Comparison of ENCODE assay signal across 8 mouse cellular contexts in genomic region chr13:99842626-99843025, GRCm38 (mm10). TPM values are rescaled to one million over a fixed set of nuclear protein-coding genes. Genes with fewer than 3 reads are reported as not detected.
DNase-seq lines count a peak whose midpoint lies in the region; ATAC-seq lines count a peak whose summit lies in the region.
"Had no signal": no experiment of that assay in that cellular context is flagged by ENCODE, and none has a peak within 500 bp of the region (broad histone marks: within the 10 kb centered on the region; RNA-seq: fewer than 3 reads in every experiment).

No protein-coding gene starts in this region.

- no peak overlapping the region for H3K27ac ChIP-seq in liver, embryonic 12.5 days
- H3K27ac ChIP-seq: embryonic facial prominence, embryonic 15.5 days had no signal

- 38% methylated on average over 9 of the region's 9 CpGs for WGBS in liver, embryonic 12.5 days (ENCODE audit: insufficient replicate concordance)

- no peak overlapping the region for H3K9ac ChIP-seq in liver, embryonic 12.5 days
- H3K9ac ChIP-seq: embryonic facial prominence, embryonic 15.5 days had no signal

- H3K9me3 ChIP-seq in liver, embryonic 12.5 days (replicated peaks) = no peaks in the 10 kb centered on the region
- H3K9me3 ChIP-seq: embryonic facial prominence, embryonic 15.5 days had no signal

- no peak for ATAC-seq in liver, embryonic 12.5 days

- no peaks in the 10 kb centered on the region for H3K4me1 ChIP-seq in liver, embryonic 12.5 days

- intact Hi-C loops in left cerebral cortex, postnatal 36 days (cut with DNase I) = loop anchor here (2.0 to 10.0 kb wide), 3 partner anchors 418 to 490 kb away; no protein-coding TSS in a partner anchor

- no peak overlapping the region for H3K4me3 ChIP-seq in liver, embryonic 12.5 days
- H3K4me3 ChIP-seq: embryonic facial prominence, embryonic 15.5 days had no signal

- H3K4me2 ChIP-seq in liver, embryonic 12.5 days = no peak overlapping the region
- H3K4me2 ChIP-seq: embryonic facial prominence, embryonic 15.5 days had no signal

- no peaks in the 10 kb centered on the region for H3K36me3 ChIP-seq in liver, embryonic 12.5 days
- H3K36me3 ChIP-seq: embryonic facial prominence, embryonic 15.5 days had no signal

- DNase-seq in liver = peak; percentile 31
- peak; percentile 30 for DNase-seq in cerebellum, adult 9-10 months
- DNase-seq in forelimb bud, embryonic 11.5 days (ENCODE audit: low read depth, low spot score) = peak; percentile 25
- peak; percentile 33 to 43 for DNase-seq in left cerebral cortex, postnatal 36 days (ENCODE audit: low spot score in 2 of 2)
- peak; percentile 64 for DNase-seq in retina, embryonic 14.5 days (ENCODE audit: low spot score)
- DNase-seq in thymus, adult 18-20 months = no peak

- no peaks in the 10 kb centered on the region for H3K27me3 ChIP-seq in liver, embryonic 12.5 days (replicated peaks)
- H3K27me3 ChIP-seq: embryonic facial prominence, embryonic 15.5 days had no signal

RNA-seq across cellular contexts. Expression of gene Cartpt, which starts 58.3 kb away (rescaled TPM):
- 0.35 TPM in 1 of 2 replicates, not detected in the other for polyA plus RNA-seq in liver, embryonic 12.5 days (2016; fragmentation: Nextera tagmentation; extraction: Ambion mirVana)
- 10 to 100 TPM; 18.7 to 33.6 TPM for total RNA-seq in left cerebral cortex, postnatal 36 days (2021)

Comparison
In these comparisons a context has a peak if more than half of its experiments do, and no peak if none do; other contexts are left out.
1. DNase-seq: peak in liver (single experiment), cerebellum, adult 9-10 months (single experiment), forelimb bud, embryonic 11.5 days (single experiment), left cerebral cortex, postnatal 36 days (2 of 2) and retina, embryonic 14.5 days (single experiment); none in thymus, adult 18-20 months (0 of 2).